Mouse (Mus musculus): ENCODE data around the gene Ythdf1.

- TF ChIP-seq CTCF (IDR thresholded peaks at IDR 0.05; ENCODE audit: low read depth) (no peak), EP300 (IDR thresholded peaks at IDR 0.05; ENCODE audit: low read depth) (no peak)
These were observed 23.7 kb downstream of the Ythdf1 start for GRCm38 (mm10) chr2:180896819-180897625.
